ENCODE assay signal across 8 mouse cellular contexts in the genomic region with DNA sequence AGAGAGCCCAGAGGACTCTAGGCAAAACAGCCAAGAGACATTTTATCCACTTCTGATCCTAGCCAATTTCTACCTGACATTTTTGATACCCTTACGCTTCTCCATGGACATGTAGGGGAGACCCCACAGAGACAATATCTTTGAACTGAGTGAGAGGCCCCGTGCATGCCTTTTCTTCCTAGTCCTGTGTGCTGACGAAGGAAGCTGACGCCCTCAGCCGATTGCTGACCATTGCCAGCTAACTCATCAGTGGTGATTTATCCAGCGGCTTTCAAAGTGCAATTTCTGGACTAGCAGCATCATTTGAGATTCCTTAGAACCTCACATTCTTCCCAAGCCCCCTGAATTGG.
DNase-seq lines count a peak whose midpoint lies in the region; ATAC-seq and TF ChIP-seq lines count a peak whose summit lies in the region.

No protein-coding gene starts in this region.

- DNase-seq in kidney, postnatal 14 days, result peak; percentile 2
- no peak for DNase-seq in kidney, postnatal 25 days
- DNase-seq in cerebellum, adult 9-11 months, result peak; percentile 42
- peak; percentile 6 to 8 for DNase-seq in frontal cortex, postnatal 25 days (ENCODE audit: low spot score in 2 of 2)
- DNase-seq in stomach, postnatal 0 days (ENCODE audit: low spot score), result no peak
- no peak for DNase-seq in adrenal gland, adult (ENCODE audit: inconsistent age in 2 of 2, low spot score in 1 of 2)
- no peak for DNase-seq in thymus, adult 18-20 months

- no peaks in the 10 kb centered on the region for H3K36me3 ChIP-seq in liver, embryonic 12.5 days
- no peaks in the 10 kb centered on the region for H3K36me3 ChIP-seq in stomach, postnatal 0 days (ENCODE audit: control insufficient read depth, insufficient read depth, low read length)

- no peak for TF ChIP-seq EP300 in stomach, postnatal 0 days (optimal IDR thresholded peaks at IDR 0.05)

- no peaks in the 10 kb centered on the region for H3K9me3 ChIP-seq in liver, embryonic 12.5 days (replicated peaks)
- no peaks in the 10 kb centered on the region for H3K9me3 ChIP-seq in stomach, postnatal 0 days (ENCODE audit: control insufficient read depth, low read length)

- H3K27me3 ChIP-seq in liver, embryonic 12.5 days (replicated peaks), result no peaks in the 10 kb centered on the region
- no peaks in the 10 kb centered on the region for H3K27me3 ChIP-seq in stomach, postnatal 0 days (ENCODE audit: control insufficient read depth, insufficient read depth, low read length)

- H3K4me3 ChIP-seq in liver, embryonic 12.5 days, result no peak overlapping the region
- H3K4me3 ChIP-seq in stomach, postnatal 0 days (ENCODE audit: low read depth, low read length), result peak overlapping the region; percentile 31

- H3K27ac ChIP-seq in liver, embryonic 12.5 days, result no peak overlapping the region
- H3K27ac ChIP-seq in stomach, postnatal 0 days (replicated peaks), result peak overlapping the region; percentile 30

- H3K9ac ChIP-seq in liver, embryonic 12.5 days, result no peak overlapping the region
- H3K9ac ChIP-seq in stomach, postnatal 0 days (ENCODE audit: low read length), result no peak overlapping the region

- peak overlapping the region; percentile 32; the same call in 1 of the 2 replicates for H3K4me2 ChIP-seq in liver, embryonic 12.5 days
- H3K4me2 ChIP-seq in stomach, postnatal 0 days (replicated peaks; ENCODE audit: low read depth), result peak overlapping the region; percentile 58

- WGBS in liver, embryonic 12.5 days (ENCODE audit: insufficient replicate concordance), result 56% methylated on average over 6 of the region's 6 CpGs
- 37% methylated on average over 6 of the region's 6 CpGs for WGBS in stomach, postnatal 0 days

- no peak for ATAC-seq in liver, embryonic 12.5 days
- ATAC-seq in stomach, postnatal 0 days (ENCODE audit: low FRiP score, low TSS enrichment), result peak; percentile 39

- peaks cover 3% of the 10 kb centered on the region; the same call in 1 of the 2 replicates for H3K4me1 ChIP-seq in liver, embryonic 12.5 days
- H3K4me1 ChIP-seq in stomach, postnatal 0 days (replicated peaks; ENCODE audit: control insufficient read depth, insufficient read depth), result no peaks in the 10 kb centered on the region

- no peak for TF ChIP-seq CTCF in stomach, postnatal 0 days (IDR thresholded peaks at IDR 0.05; ENCODE audit: low read depth)

Comparison
In these comparisons a context has a peak if more than half of its experiments do, and no peak if none do; other contexts are left out.
1. DNase-seq: peak in kidney, postnatal 14 days (single experiment), cerebellum, adult 9-11 months (single experiment) and frontal cortex, postnatal 25 days (2 of 2); none in kidney, postnatal 25 days (0 of 2), stomach, postnatal 0 days (single experiment), adrenal gland, adult (0 of 2) and thymus, adult 18-20 months (0 of 2).